Mouse (Mus musculus): ENCODE measurements around the gene 9930104L06Rik. TPM values are rescaled to one million over a fixed set of nuclear protein-coding genes. Genes with fewer than 3 reads are reported as not detected.

9930104L06Rik gene
- polyA plus RNA-seq, 1 experiment: 7.1 TPM

DNA sequence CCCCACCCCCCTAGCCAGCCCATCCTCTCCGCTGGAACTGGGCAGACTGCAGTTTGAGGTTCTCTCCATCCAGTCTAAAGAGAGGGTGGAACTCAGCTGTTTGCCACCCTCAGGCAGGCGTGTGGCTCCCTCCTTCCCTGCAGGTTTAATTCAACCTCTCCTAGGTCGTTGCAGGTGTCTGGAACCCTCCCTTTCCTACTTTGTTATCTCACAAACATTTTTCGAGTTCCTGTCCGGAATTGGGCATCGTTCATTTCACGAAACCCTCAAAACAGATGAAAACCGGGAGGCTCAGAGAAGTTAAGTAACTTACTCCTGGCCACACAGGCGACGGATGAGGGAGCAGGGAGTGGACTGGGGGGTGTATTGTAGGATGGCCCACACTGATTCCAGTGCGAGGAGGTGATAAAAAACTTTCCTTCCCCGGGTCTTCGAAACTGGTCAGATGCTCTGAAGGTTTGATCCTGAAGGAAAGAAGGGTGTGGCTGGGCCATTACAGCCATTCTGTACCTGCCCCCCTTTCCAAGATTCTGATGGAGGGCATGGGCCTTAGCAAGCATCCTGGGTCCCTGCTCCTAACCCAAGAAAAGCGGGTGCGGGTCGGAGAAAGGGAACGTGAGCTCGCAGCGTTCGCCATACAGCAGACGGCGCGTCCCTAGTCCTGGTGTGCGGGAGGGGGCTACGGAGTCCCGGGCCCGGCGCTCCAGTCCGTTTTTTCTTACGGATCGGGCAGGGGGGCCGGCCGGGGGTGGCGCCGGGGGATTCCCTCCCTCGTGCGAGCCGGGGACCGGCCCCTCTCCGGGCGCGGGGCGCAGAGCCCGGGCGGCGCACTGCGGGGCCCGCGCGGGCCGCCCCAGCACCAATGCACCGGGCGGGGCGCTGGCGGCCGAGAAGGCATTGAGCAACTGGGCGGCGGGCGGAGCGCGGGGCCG, 49.1 kb downstream of the 9930104L06Rik start, which contains the start of gene Rspo1:
Rspo1 (plus strand) TSS at position 760 of the 932 bp plus-strand sequence.
- 0 out of 2 replicates have a peak, but pooled peaks cover 4% of the 10 kb centered on the region for H3K4me1 ChIP-seq (ENCODE audit: control insufficient read depth, insufficient read depth, insufficient read length, low read length)
- H3K36me3 ChIP-seq (ENCODE audit: control insufficient read depth, insufficient read depth, low read length): no peaks in the 10 kb centered on the region
- no peak within 1 kb of the TSS for H3K27ac ChIP-seq (ENCODE audit: insufficient read depth, low read depth, low read length)
- peak within 1 kb of the TSS; percentile 29 for H3K4me3 ChIP-seq (ENCODE audit: low read depth, low read length)
- 3% methylated on average over 62 of the region's 62 CpGs for WGBS
- peaks cover 56% of the 10 kb centered on the region for H3K27me3 ChIP-seq (ENCODE audit: control insufficient read depth, insufficient read depth, low read length)
- TF ChIP-seq POLR2A (IDR thresholded peaks at IDR 0.05; ENCODE audit: low read depth, low read length): no peak
- TF ChIP-seq CTCF (IDR thresholded peaks at IDR 0.05; ENCODE audit: extremely low read depth, insufficient read length, insufficient replicate concordance, low read depth, low read length): no peak

DNA sequence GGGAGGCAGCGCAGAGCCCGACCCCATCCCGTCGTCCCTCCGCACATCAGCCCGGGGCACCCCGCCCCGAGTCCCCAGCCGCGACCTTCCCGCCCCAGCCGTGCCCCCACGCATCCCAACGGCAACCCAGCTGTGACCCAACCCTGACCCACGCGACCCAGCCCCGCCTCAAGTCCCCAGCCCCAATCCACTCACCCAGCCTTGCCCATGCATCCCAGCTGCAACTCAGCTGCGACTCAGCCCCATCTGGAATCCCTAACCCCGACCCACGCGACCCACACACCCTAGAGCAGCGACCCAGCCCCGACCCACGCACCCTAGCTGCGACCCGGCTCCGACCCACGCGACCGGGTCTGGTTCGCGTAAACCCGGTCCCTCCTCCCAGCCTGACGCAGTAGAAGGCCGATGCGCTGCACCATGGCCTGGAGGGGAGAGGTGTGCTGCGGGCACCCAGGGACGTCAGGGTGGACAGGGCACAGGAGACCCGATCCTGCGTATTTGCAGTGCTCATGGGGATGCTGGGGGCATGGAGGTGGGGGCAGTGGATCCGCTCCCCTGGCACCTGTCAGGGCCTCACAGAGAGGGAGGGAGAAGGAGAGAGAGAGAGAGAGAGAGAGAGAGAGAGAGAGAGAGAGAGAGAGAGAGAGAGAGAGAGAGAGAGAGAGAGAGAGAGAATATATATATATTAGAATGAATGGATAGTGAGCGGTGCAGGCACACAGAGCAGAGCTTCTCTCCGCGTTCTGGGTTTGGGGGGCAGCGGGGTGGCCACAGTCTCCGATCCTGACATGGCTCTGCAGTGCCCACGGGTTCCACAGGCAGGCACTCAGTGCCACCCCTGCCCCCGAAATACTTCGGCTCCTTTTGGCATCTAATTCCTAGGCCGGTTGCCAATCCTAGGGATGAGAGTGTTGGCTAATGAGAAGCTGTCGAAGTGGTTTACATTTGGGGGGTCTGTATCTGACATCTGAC, 50.2 kb downstream of the 9930104L06Rik start:
- H3K27me3 ChIP-seq (ENCODE audit: control insufficient read depth, insufficient read depth, low read length): peaks cover 57% of the 10 kb centered on the region
- no peak overlapping the region for H3K27ac ChIP-seq (ENCODE audit: insufficient read depth, low read depth, low read length)
- H3K4me3 ChIP-seq (ENCODE audit: low read depth, low read length): peak overlapping the region; percentile 29
- WGBS: 6% methylated on average over 51 of the region's 51 CpGs
- 0 out of 2 replicates have a peak, but pooled peaks cover 4% of the 10 kb centered on the region for H3K4me1 ChIP-seq (ENCODE audit: control insufficient read depth, insufficient read depth, insufficient read length, low read length)
- TF ChIP-seq POLR2A (IDR thresholded peaks at IDR 0.05; ENCODE audit: low read depth, low read length) (no peak), CTCF (IDR thresholded peaks at IDR 0.05; ENCODE audit: extremely low read depth, insufficient read length, insufficient replicate concordance, low read depth, low read length) (no peak)
- no peaks in the 10 kb centered on the region for H3K36me3 ChIP-seq (ENCODE audit: control insufficient read depth, insufficient read depth, low read length)

DNA sequence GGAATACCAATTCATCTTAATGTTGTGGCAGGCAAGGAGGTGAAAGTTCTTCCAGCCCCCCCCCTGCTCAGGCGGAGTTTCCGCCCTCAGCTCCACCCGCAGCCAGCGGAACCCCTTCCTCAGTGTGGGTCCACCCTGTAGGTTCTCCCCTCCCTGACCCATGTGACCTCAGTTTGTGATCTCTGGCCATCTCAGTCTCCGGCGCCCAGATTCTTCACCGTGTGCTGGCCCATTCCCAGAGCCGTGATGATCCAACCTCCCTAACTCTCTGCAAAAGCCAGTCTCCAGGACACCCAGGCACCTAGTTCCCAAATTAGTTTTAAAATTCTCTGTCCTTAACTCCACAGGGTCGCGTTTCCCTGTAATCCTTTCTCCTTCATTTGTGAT, 50.9 kb downstream of the 9930104L06Rik start:
- H3K4me3 ChIP-seq (ENCODE audit: low read depth, low read length): no peak overlapping the region
- no peak overlapping the region for H3K27ac ChIP-seq (ENCODE audit: insufficient read depth, low read depth, low read length)
- H3K4me1 ChIP-seq (ENCODE audit: control insufficient read depth, insufficient read depth, insufficient read length, low read length): 0 out of 2 replicates have a peak, but pooled peaks cover 4% of the 10 kb centered on the region
- no peak for TF ChIP-seq POLR2A (IDR thresholded peaks at IDR 0.05; ENCODE audit: low read depth, low read length)
- TF ChIP-seq CTCF (IDR thresholded peaks at IDR 0.05; ENCODE audit: extremely low read depth, insufficient read length, insufficient replicate concordance, low read depth, low read length): no peak
- H3K36me3 ChIP-seq (ENCODE audit: control insufficient read depth, insufficient read depth, low read length): no peaks in the 10 kb centered on the region
- 21% methylated on average over 10 of the region's 10 CpGs for WGBS
- H3K27me3 ChIP-seq (ENCODE audit: control insufficient read depth, insufficient read depth, low read length): peaks cover 57% of the 10 kb centered on the region

DNA sequence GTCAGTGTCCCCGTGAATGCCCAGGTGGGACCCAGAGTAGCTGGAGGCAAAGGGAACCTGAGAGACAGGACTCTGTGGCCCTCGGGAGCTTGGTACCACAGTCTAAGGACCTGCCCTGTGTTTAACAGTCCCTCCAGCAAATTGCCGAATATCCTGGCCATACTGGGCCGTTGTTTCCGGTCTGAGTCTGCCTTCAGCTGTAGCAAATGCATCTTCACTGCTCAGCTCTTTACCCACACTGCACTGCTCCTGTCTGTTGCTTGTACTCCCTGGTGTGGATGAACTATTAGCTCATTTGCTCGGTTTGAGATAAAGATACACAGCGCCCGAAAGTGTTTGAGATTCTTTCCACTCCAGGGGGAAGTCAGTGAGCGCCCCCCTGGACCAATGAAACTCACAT, 51.5 kb downstream of the 9930104L06Rik start:
- H3K4me1 ChIP-seq (ENCODE audit: control insufficient read depth, insufficient read depth, insufficient read length, low read length): 0 out of 2 replicates have a peak, but pooled peaks cover 4% of the 10 kb centered on the region
- 24% methylated on average over 9 of the region's 9 CpGs for WGBS
- peaks cover 57% of the 10 kb centered on the region for H3K27me3 ChIP-seq (ENCODE audit: control insufficient read depth, insufficient read depth, low read length)
- TF ChIP-seq POLR2A (IDR thresholded peaks at IDR 0.05; ENCODE audit: low read depth, low read length) (no peak), CTCF (IDR thresholded peaks at IDR 0.05; ENCODE audit: extremely low read depth, insufficient read length, insufficient replicate concordance, low read depth, low read length) (no peak)
- no peak overlapping the region for H3K4me3 ChIP-seq (ENCODE audit: low read depth, low read length)
- no peak overlapping the region for H3K27ac ChIP-seq (ENCODE audit: insufficient read depth, low read depth, low read length)
- H3K36me3 ChIP-seq (ENCODE audit: control insufficient read depth, insufficient read depth, low read length): no peaks in the 10 kb centered on the region

DNA sequence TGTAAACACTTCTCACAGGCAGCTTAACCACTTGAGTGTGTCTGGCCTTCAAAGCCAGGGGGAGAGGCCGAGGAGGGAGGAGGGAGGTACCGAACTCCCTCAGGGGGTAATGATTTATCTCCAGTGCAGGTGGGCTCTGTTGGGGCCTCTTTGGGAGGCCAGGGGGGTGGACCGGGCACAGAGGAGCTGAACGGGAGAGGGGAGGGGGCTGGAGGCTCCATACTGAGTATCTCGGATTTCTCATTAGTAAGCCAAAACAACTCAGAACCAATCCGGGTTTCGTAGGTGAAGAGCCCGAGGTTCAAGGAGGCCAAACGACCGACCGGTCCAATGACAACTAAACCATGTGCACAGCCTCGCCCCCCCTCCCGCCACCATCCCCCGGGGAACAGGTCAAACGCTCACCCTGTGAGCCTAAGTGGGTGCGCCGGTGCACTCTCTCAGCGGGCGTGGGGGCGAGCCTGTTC, 53.0 kb downstream of the 9930104L06Rik start:
- no peak overlapping the region for H3K4me3 ChIP-seq (ENCODE audit: low read depth, low read length)
- 8% methylated on average over 20 of the region's 20 CpGs for WGBS
- H3K27me3 ChIP-seq (ENCODE audit: control insufficient read depth, insufficient read depth, low read length): peaks cover 49% of the 10 kb centered on the region

DNA sequence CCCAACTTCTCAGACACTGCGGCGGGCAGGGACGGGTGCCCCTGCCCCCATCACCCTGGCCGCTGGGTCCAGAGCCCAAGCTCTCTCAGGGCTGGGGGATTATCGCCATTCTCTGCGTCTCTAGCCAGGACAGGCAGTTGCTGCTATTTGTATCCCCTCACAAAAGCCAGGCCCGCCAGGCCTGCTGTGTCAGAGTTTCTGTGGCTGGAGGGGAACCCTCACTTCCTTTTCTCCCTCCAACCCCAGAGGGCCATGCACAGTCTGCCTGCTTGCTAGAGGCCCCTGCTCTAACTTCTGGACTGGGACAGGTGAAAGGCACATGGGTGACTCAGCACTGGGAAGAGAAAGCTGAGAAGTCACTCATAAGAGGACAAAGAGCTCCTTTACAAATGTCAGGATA, 53.5 kb downstream of the 9930104L06Rik start:
- Histone ChIP-seq H3K27ac (ENCODE audit: insufficient read depth, low read depth, low read length) (no peak overlapping the region), H3K4me1 (ENCODE audit: control insufficient read depth, insufficient read depth, insufficient read length, low read length) (0 out of 2 replicates have a peak, but pooled peaks cover 4% of the 10 kb centered on the region), H3K4me3 (ENCODE audit: low read depth, low read length) (no peak overlapping the region), H3K27me3 (ENCODE audit: control insufficient read depth, insufficient read depth, low read length) (peaks cover 46% of the 10 kb centered on the region), H3K36me3 (ENCODE audit: control insufficient read depth, insufficient read depth, low read length) (no peaks in the 10 kb centered on the region)
- WGBS: 10% methylated on average over 7 of the region's 7 CpGs
- TF ChIP-seq POLR2A (IDR thresholded peaks at IDR 0.05; ENCODE audit: low read depth, low read length): no peak

More for the DNA sequence above, 53.0 kb downstream of the 9930104L06Rik start:
- H3K36me3 ChIP-seq (ENCODE audit: control insufficient read depth, insufficient read depth, low read length): no peaks in the 10 kb centered on the region
- no peak overlapping the region for H3K27ac ChIP-seq (ENCODE audit: insufficient read depth, low read depth, low read length)
- H3K4me1 ChIP-seq (ENCODE audit: control insufficient read depth, insufficient read depth, insufficient read length, low read length): 0 out of 2 replicates have a peak, but pooled peaks cover 4% of the 10 kb centered on the region
- no peak for TF ChIP-seq CTCF (IDR thresholded peaks at IDR 0.05; ENCODE audit: extremely low read depth, insufficient read length, insufficient replicate concordance, low read depth, low read length)
- TF ChIP-seq POLR2A (IDR thresholded peaks at IDR 0.05; ENCODE audit: low read depth, low read length): no peak

Other genes starting within 250 kb of the 9930104L06Rik start
- gene Utp11, start 243.4 kb upstream of the 9930104L06Rik start, polyA plus RNA-seq (2012; rRNA removed): 0.57 and 0.85 TPM in 2 replicates
- gene Fhl3, start 236.3 kb upstream of the 9930104L06Rik start, polyA plus RNA-seq (2012; rRNA removed): 6.8 and 9.2 TPM in 2 replicates
- gene Sf3a3, start 222.3 kb upstream of the 9930104L06Rik start, polyA plus RNA-seq (2012; rRNA removed): 3.3 and 7.2 TPM in 2 replicates
- gene Inpp5b, start 195.2 kb upstream of the 9930104L06Rik start, polyA plus RNA-seq (2012; rRNA removed): 21.8 and 26.7 TPM in 2 replicates
- 2.8 and 12.4 TPM in 2 replicates for gene Mtf1, start 134.9 kb upstream of the 9930104L06Rik start, polyA plus RNA-seq (2012; rRNA removed)
- gene Yrdc, start 86.4 kb upstream of the 9930104L06Rik start, polyA plus RNA-seq (2012; rRNA removed): 22.4 and 24.3 TPM in 2 replicates
- gene 1110065P20Rik, start 85.9 kb upstream of the 9930104L06Rik start, polyA plus RNA-seq (2012; rRNA removed): 29.9 and 31.4 TPM in 2 replicates
- gene Maneal, start 74.9 kb upstream of the 9930104L06Rik start, polyA plus RNA-seq (2012; rRNA removed): 0.25 and 0.33 TPM in 2 replicates
- gene Epha10, start 56.1 kb upstream of the 9930104L06Rik start, polyA plus RNA-seq (2012; rRNA removed): not detected in 2 replicates
- gene Cdca8, start 2.3 kb downstream of the 9930104L06Rik start, polyA plus RNA-seq (2012; rRNA removed): 8.4 and 18.7 TPM in 2 replicates
- 0.60 and 1.6 TPM in 2 replicates for gene Rspo1, start 49.4 kb downstream of the 9930104L06Rik start, polyA plus RNA-seq (2012; rRNA removed)
- 1.5 and 3.5 TPM in 2 replicates for gene Gnl2, start 79.5 kb downstream of the 9930104L06Rik start, polyA plus RNA-seq (2012; rRNA removed)
- gene Dnali1, start 128.7 kb downstream of the 9930104L06Rik start, polyA plus RNA-seq (2012; rRNA removed): not detected in 2 replicates
- gene Snip1, start 129.6 kb downstream of the 9930104L06Rik start, polyA plus RNA-seq (2012; rRNA removed): 4.2 and 6.2 TPM in 2 replicates
- 3.5 and 9.1 TPM in 2 replicates for gene Meaf6, start 148.1 kb downstream of the 9930104L06Rik start, polyA plus RNA-seq (2012; rRNA removed)
- gene Zc3h12a, start 190.8 kb downstream of the 9930104L06Rik start, polyA plus RNA-seq (2012; rRNA removed): 27.1 and 36.7 TPM in 2 replicates